Mouse (Mus musculus) megakaryocyte, embryonic 14.5 days (primary cell): ENCODE results near the gene Ell.

Experiments
- FLI1 ChIP-seq: IDR thresholded peaks from 2 replicates; pipeline ENCODE4 v1.6.1; 2012; ENCODE audit warnings: low read length, inconsistent platforms, mixed read lengths
- GATA1 ChIP-seq: IDR thresholded peaks from 3 replicates; pipeline ENCODE4 v1.6.1; 2012; ENCODE audit warnings: mixed read lengths, low read length, inconsistent platforms, borderline replicate concordance

GRCm38 (mm10) chr8:70505698-70506327 lies 33.4 kb upstream of the Ell start:
- TF ChIP-seq GATA1 (no peak), FLI1 (no peak)
